Mouse (Mus musculus) layer of hippocampus, postnatal 14 days (tissue): ENCODE measurements around the gene Patj. TPM values are rescaled to one million over a fixed set of nuclear protein-coding genes. Genes with fewer than 3 reads are reported as not detected.
"Not testable (repeated sequence)": the region's sequence is repeated elsewhere in the genome, so short reads cannot be mapped to it uniquely, and the experiment has no call there.

ENCODE experiments used
- DNase-seq, 2 experiments: peaks; one replicate each; pipeline ENCODE4 v3.0.0; 2021 to 2022; ENCODE audit warnings: low spot score in 2 of 2, mixed read lengths in 1 of 2
- long read RNA-seq, 2 experiments: library from polyadenylated mRNA; stranded (forward); transcript quantifications; one replicate each; pipeline ENCODE4 v2.0.0; 2021
- total RNA-seq, 2 experiments: library from RNA; stranded (reverse); gene quantifications; 2 replicates each; pipeline ENCODE4 v1.2.3; 2021

Gene Patj
- total RNA-seq = 10 to 100 TPM; 11.9 to 12.5 TPM
- long read RNA-seq, experiment 1, full-length matches to known transcripts = 4 of 9 reads
- long read RNA-seq, experiment 1, partial matches to known transcripts = 2 of 9 reads
- long read RNA-seq, experiment 1, other reads (novel, unspliced or antisense) = 3 of 9 reads
- long read RNA-seq, experiment 2 = 0 reads

DNA sequence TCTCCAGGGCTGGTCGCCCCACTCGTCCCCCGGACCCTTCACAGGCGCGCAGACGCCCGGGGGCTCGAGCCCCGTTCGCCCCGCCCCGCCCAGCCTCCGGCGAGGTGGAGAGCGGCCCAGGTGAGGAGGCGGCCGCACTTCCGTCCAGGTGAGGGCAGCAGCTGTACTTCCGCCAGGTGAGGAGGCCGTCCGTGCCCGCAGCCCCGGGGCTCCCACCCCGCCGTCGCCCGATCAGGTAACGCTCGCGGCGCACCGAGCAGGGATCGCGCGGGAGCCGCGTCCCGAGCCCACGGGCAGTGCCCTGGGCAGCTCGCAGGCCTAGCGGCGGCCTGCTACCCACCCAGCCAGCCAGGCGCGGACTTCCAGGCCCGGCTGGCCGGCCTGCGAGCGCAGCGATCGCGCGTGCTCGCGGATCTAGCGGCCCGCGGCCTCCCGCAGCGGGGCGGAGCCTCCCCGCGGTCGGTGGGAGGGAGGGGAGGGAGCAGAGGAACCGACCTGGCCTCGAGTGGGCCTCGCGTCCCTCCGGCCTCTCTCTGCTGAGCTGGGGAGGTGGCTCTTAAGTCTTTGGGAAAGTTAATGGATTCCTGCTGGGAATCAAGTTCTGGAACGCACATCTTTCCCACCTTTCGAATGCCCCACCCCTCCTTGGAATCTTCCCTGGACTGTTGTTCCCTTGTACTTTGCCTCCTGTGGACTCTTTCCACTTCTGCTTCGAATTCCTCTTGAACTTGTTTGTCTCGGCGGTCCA, at the start of gene Patj:
TSS of gene Patj (plus strand) at position 96 of the 748 bp plus-strand sequence.
- DNase-seq = peak; percentile 45 to 67

DNA sequence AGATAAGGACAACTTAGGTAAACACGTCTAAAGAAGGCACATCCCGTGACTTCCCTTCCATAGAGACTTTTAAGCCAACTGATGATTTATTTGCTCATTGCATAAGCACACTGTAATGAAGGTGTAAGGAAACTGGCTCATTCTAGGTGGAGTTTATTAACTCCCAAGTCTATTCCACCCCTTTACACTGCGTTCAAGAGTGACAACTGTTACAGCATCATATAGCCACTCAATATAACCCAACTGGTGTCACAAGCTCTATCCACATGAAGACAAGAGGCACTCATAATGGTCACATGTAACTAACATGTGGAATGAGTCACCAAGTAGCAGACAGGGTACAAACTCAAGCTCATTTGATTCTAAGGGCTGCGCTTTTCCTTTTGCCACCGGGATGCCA, 47.0 kb upstream of the Patj start:
- no peak for DNase-seq

DNA sequence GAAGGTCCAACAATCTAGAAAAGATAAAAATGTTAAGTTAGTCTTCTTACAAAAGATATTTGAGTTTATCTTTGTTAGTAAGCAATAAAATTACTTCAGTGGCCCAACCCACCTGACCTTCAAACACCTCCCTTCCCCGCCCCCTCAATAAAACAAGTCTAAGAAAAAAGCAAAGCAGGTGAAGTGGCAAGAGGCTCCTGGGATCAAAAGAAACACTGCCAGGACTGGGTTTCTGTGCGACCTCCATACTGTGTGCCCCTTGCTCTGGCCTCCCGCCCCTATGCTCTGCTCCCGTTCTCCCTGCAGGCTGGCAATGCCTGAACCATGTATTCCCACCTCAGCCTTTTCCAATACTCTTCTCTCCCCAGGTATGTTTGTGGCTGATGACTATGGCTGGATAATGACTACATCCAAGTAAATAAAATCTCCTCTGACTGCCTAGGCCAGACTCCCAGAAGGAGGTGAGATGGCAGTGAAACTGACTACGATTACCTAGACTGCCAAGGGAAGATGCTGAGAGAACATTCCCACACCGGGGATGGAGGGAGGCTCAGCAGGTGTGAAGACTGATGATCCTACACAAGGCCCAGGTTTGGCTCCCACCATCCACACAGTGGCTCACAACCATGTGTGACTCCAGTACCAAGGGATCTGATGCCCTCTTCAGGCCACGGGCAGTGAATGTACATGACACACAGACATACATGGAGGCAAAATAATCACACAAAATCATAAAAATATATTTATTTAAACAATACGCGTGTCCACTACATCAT, 37.4 kb upstream of the Patj start:
- DNase-seq = no peak

- no peak for DNase-seq
Observed at GRCm38 (mm10) chr4:98375401-98375800, 20.2 kb upstream of the Patj start.

- DNase-seq = no peak
Observed at GRCm38 (mm10) chr4:98376943-98377342, 18.6 kb upstream of the Patj start.

DNA sequence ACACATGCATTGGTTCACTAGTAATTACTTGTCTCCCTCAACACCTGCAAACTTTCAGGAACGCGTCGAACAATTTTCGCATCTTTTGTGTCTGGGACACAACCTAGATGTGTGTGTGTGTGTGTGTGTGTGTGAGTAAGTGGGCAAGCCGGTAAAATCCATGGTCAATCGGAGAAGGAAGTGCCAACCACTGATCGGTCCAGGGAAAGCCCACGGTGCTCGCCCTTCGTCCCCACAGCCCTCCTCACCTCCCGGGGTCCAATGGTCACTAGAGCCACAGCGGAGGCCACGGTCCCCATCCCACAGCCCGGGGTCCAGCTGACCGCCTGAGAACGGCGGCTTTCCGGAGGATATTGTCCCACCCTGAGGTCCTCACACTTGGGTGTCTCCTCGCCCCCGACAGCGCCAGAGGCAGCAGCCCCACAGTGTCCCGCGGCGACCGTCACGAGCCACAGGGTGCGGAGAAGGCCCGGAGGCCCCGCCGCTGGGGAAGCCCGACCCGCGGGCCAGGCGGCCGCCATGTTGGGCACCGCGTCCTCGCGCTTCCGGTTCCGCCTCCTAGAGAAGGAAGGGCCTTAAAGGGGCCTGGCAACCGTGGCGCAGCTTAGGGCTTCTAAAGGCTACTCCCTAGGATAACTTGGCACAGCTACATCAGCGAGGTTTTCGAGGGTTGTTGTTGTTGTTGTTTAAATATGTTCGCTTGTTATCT, 12.7 kb upstream of the Patj start, which contains the start of gene Tm2d1:
TSS of gene Tm2d1 (minus strand) at position 591 of the 709 bp plus-strand sequence.
- peak; percentile 76 for DNase-seq

DNA sequence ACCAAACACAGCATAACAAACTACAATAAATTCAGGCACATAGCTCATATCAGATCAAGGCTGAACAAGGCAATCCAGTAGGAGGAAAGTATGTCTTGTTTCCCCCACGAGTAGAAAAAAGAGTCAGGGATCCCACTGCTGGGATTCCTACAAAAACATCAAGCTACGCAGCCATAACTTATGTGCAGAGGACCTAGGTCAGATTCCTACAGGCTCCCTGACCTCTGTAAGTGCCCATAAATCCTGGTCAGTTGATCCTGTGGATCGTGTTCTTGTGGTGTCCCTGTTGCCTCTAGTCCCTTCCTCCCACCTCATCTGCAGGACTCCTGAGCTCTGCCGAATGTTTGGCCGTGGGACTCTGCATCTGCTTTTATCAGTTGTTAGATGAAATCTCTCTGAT, 10.5 kb upstream of the Patj start:
- DNase-seq = no peak

DNA sequence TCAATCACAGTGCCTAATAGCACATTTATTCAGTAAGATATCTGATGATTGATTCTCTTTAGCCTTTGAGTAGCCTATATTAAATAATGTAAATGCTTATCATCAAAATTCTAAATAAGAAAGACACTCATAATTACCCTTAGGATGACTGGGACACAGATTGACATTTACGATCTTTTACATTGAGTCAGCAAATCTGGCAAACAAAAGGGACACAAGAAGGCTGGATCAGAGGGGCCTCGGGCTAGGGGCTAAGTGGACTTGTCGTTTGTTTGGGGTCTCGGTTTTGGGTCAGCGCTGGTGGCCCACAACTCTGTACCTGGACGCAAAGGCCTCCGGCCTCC, 267 bp upstream of the Patj start:
- peak in 1 of 2 experiments; percentile 11 for DNase-seq

DNA sequence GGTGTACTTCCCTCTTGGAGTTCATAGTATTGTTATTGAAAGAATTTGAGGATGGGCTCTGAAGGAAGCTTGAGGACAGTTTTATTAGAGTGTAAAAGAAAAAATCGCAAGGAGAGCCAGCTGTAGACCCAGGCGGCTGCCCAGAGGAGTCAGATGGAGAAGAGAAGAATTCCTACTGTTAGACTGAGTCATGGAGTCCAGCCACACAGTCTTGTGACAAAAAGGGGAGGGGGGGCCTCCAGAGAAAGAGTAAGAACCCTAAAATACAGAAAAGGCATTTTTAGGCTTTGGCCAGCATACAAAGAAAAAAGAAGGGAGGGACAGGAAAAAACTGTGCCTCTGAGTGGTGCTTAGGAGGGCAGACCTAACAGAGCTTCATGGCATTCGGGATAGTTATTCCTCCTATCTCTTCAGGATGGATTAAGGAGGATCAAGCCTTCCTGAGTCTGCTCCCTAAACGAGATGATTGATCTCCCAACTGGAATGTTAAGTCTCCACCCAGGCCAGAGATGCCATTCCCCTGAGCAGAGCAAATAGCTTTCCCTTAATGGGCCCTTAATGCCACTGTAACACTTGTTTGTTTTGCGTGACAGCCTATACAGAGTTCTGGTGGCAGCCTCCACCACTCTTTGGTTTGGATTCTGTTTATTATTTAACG, 5.5 kb downstream of the Patj start:
- DNase-seq = no peak

DNA sequence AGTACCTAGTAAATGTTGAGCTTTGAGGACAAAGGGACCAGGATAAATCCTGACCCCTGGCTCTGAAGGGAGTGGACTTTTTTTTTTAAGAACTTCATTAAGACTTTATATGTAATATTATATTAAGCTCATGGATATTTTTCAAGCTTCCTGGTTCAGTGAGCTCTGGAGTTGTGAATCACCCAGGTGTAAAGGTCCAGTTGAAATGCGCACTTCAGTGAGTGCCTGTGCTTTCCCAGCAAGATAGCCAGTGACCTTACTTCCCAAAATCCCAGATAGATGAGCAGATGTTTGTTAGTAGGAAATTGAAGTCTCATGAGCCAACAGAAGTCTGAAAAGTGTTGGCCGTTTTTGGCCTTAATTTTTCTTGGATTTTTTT, 6.0 kb downstream of the Patj start:
- DNase-seq = no peak

- no peak for DNase-seq
Observed at GRCm38 (mm10) chr4:98403492-98403891, 7.9 kb downstream of the Patj start.

- DNase-seq = no peak
Observed at GRCm38 (mm10) chr4:98404412-98404811, 8.8 kb downstream of the Patj start.

GRCm38 (mm10) chr4:98408455-98408854, 12.9 kb downstream of the Patj start:
- DNase-seq = no peak

DNA sequence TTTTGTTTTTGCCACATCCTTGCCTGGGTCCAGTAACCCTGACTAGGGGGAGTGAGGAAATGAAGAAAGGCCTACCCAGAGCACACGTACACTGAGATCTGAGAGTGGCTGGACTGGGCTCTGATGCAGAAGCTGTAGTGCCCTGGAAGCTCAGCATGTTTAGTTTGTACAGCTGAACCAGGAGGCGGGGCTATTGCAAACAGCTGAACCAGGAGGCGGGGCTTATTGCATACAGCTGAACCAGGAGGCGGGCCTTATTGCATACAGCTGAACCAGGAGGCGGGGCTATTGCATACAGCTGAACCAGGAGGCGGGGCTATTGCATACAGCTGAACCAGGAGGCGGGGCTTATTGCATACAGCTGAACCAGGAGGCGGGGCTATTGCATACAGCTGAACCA, 19.6 kb downstream of the Patj start:
- DNase-seq = not testable (repeated sequence)

DNA sequence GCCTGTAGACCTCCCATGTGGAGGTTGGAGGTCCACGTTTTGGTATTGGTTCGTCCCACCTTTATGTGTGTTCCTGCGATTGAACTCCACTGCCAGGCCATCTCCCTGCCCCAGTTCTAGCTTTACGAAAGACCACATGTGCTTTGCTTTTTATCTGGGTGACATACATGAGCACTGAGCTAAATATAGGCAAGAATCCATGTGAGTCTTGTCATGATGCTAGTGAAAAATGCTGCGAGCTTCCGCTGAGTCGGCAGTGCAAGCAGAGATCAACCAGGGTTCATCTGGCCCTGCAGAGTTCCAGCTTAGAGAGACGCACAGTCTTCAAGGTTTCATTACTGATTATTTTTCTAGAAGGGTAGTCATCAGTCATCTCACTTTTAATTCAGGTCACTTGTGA, 32.8 kb downstream of the Patj start:
- DNase-seq = no peak

DNA sequence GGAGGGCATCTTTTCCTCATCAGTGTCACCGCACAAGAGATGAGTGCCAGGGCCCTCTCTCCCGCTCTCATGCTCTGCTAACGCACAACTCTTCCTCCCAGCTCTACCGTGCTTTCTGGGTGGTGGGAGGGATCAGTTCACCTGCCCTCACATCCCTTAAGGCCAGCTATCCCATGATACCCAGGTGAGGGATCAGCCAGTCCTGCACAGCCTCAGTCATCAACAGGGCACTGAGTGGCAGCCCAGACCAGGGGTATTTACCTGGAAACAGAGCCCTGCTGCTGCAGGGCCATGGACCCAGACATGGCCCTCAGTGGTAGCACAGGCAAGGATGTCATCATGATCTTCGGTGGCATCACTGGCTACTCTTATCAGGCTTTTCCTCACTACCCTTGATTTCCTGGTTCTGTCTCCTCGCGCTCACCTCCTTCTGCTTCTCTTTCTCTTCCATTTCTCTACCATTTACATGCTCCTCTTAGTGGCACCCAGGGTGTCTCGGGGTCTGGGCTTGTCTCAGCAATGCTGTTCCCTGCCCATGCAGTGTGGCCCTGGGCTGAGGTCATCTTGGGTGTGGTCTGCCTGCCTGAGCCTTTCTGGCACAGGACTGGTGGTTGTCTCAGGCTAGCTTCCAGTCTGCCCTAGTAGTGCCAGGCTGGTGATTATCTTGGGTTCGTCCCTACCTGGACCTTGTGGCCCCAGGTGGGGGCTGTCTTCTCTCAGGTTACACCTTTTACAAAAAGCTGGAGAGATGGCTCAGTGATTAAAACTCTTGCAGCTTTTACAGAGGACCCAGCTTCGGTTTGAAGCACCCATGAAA, 40.3 kb downstream of the Patj start:
- DNase-seq = no peak

DNA sequence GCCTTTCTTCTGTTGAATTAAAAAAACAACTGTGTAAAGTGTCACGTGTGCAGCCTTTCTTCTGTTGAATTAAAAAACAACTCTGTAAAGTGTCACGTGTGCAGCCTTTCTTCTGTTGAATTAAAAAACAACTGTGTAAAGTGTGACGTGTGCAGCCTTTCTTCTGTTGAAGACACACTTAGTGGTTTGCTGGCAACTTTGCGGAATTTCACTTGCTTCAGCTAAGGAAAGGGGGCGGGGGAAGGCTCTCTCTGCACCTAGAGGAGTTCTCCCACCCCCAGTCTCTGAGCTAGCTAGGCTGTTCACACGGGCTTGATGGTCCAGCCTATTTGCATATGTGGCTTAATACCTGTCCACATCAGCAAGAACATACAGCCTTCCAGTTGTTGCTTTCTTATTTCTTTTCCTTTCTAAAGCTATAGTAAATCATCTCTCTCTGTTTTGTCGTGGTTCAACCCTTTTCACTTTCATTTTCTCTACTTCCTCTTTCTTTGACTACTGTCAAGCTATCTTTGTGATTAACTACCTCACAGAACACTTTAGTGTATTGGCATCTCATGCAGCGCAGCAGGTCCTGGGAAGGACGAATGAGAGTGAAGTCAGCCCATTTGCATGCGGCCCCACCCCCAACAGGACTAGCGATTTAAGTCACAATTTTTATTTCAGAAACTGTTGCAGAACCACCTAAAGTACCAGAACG, 41.2 kb downstream of the Patj start:
- DNase-seq = no peak

GRCm38 (mm10) chr4:98439261-98440005, 43.8 kb downstream of the Patj start:
- no peak for DNase-seq

- DNase-seq = no peak
Observed at GRCm38 (mm10) chr4:98441248-98441647, 45.7 kb downstream of the Patj start.
